Mouse (Mus musculus): ENCODE data around the gene Vtn. TPM values are rescaled to one million over a fixed set of nuclear protein-coding genes. Genes with fewer than 3 reads are reported as not detected.
"Not testable (repeated sequence)": the region's sequence is repeated elsewhere in the genome, so short reads cannot be mapped to it uniquely, and the experiment has no call there.

Gene Vtn
- polyA plus RNA-seq, 1 experiment from 2014 or later = 8.1 TPM

DNA sequence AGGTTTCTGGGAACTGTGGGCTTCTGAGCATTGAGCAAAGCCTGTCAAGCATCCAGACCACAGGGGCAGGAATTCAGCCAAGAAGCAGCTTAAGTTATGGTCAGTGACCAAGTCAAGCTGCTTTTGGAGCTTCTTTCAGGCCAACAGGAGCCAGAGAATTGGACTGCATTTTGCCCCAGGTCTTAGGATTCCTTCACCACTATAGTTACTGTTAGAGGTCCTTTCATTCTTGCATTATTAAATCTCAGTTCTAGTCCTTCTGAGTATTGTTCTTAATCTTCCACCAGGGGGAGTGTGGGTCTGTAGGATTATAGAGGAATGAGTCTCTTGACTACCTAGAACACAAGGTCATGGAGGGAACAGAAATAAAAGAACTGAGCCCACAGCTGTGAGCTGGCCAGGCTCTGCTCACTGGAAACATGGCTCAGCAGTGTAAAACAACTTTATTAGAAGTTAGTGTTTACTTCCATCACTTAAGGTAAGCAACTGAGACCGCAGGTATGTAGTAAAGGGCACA, 23.6 kb downstream of the Vtn start:
- no peak overlapping the region for H3K27ac ChIP-seq
- no peak overlapping the region for H3K9ac ChIP-seq
- peaks cover under 1% of the 10 kb centered on the region; the same call in 1 of the 2 replicates for H3K4me1 ChIP-seq
- H3K27me3 ChIP-seq = no peaks in the 10 kb centered on the region
- no peaks in the 10 kb centered on the region for H3K9me3 ChIP-seq (replicated peaks)
- no peak overlapping the region for H3K4me3 ChIP-seq (replicated peaks)
- ATAC-seq (replicated peaks; ENCODE audit: low FRiP score) = no peak
- WGBS = 100% methylated on average over 1 of the region's 1 CpGs
- peaks cover 100% of the 10 kb centered on the region for H3K36me3 ChIP-seq
- H3K4me2 ChIP-seq = no peak overlapping the region

DNA sequence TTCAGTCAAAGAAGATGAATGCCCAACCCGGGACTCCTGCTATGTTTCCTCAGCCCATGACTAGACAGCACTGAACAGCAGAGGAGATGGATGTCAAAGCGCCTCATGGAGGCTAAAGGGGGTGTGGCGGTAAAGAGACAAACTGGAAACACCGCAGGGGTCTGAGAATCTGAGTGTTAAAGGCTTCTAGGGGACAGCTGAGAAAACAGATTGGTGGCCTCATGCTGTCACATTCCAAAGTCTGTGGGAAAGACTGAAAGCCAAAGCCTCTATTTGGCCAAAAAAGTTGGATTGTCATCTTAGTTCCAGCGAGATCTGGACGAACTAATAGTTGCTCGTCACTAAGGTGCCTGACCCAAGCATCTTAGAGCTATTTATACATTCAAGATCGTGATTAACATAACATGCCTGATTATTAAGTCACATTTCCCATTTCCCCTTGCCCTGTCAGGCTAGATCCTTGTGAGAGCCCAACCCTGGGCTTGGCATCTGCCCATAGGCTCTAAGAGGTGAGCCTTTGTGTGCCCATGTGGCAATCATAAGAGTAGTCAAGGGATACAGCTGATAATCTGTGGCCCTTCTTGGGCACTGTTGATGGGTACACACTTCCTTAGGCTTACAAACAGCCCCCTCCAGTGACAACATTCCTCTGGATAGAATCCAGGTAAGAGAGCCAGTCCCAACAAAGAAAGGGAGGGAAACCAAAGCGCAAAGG, 24.5 kb downstream of the Vtn start:
- Histone ChIP-seq H3K4me1 (peaks cover 9% of the 10 kb centered on the region), H3K27me3 (no peaks in the 10 kb centered on the region), H3K36me3 (peaks cover 100% of the 10 kb centered on the region), H3K4me2 (no peak overlapping the region), H3K4me3 (replicated peaks) (no peak overlapping the region), H3K9me3 (replicated peaks) (no peaks in the 10 kb centered on the region), H3K27ac (no peak overlapping the region), H3K9ac (no peak overlapping the region)
- ATAC-seq (replicated peaks; ENCODE audit: low FRiP score) = no peak
- WGBS = 85% methylated on average over 9 of the region's 9 CpGs

DNA sequence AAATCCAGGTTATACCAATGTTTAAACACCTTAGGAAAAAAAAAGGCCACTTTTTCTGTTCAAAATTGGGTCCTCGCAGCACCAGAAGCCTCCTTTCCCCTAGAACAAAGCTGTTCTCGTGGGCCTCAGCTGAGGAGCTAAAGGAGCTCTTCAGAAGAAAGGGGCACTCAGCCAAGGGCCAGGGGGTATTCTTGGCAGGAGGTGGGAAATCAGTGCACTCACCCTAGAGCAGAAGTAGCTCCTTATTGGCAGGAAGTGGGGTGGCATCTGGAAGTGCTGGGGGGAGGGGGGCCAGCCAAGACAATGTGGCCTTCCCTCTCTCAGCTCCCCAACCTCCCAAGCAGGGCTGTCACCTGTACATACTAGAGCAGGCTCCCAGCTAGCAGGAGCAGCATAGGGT, 25.9 kb downstream of the Vtn start:
- 84% methylated on average over 2 of the region's 2 CpGs for WGBS
- Histone ChIP-seq H3K4me3 (replicated peaks) (no peak overlapping the region), H3K4me2 (no peak overlapping the region), H3K36me3 (peaks cover 98% of the 10 kb centered on the region), H3K9me3 (replicated peaks) (no peaks in the 10 kb centered on the region), H3K27ac (no peak overlapping the region; the same call in 1 of the 2 replicates), H3K9ac (no peak overlapping the region), H3K27me3 (no peaks in the 10 kb centered on the region), H3K4me1 (peaks cover 21% of the 10 kb centered on the region)
- no peak for ATAC-seq (replicated peaks; ENCODE audit: low FRiP score)

DNA sequence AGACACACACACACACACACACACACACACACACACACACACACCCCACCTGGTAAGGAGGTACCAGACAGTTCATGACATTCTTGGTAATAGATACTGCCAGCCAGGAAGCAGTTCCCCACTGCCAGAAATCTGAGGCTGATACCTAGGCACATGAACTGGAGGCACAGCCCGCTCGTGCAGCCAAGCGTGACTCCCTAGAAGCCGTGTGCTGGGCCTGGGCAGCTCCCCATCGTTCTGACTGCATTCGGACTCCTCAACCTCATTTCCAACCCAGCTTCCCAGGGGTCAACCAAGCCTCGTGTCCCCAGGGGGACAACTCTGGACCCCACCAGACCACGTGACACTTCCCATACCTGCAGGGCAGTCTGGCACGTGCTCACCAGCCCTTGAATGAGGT, 29.8 kb downstream of the Vtn start:
- 38% methylated on average over 9 of the region's 9 CpGs for WGBS
- Histone ChIP-seq H3K9me3 (replicated peaks) (no peaks in the 10 kb centered on the region), H3K36me3 (peaks cover 67% of the 10 kb centered on the region), H3K4me2 (no peak overlapping the region), H3K4me1 (peaks cover 36% of the 10 kb centered on the region), H3K4me3 (replicated peaks) (no peak overlapping the region), H3K27ac (peak overlapping the region; percentile 84), H3K9ac (no peak overlapping the region), H3K27me3 (no peaks in the 10 kb centered on the region)
- peak; percentile 68 for ATAC-seq (replicated peaks; ENCODE audit: low FRiP score)

DNA sequence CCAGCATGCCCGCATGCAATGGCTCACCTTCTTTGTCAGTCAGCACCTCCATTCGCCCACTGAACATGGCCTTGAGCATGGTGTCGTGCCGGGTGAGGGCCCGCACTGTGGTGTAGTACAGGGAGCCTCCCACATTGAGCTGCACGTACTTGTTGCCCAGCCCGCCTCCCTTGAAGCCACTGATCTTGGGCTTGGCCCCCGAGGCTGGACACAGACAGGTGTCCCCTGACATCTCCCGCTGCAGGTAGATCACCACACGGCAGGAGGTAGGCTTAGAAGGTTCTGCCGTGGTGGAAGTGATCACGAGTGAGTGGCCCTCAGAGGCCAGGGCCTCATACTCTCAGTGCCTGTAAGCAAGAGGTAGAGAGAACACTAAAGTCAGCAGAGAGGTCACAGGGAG, 31.1 kb downstream of the Vtn start:
- Histone ChIP-seq H3K9me3 (replicated peaks) (no peaks in the 10 kb centered on the region), H3K36me3 (peaks cover 58% of the 10 kb centered on the region), H3K4me3 (replicated peaks) (no peak overlapping the region), H3K27me3 (no peaks in the 10 kb centered on the region), H3K9ac (no peak overlapping the region), H3K4me1 (peaks cover 45% of the 10 kb centered on the region), H3K27ac (peak overlapping the region; percentile 84), H3K4me2 (no peak overlapping the region)
- ATAC-seq (replicated peaks; ENCODE audit: low FRiP score) = no peak
- WGBS = 79% methylated on average over 12 of the region's 12 CpGs

DNA sequence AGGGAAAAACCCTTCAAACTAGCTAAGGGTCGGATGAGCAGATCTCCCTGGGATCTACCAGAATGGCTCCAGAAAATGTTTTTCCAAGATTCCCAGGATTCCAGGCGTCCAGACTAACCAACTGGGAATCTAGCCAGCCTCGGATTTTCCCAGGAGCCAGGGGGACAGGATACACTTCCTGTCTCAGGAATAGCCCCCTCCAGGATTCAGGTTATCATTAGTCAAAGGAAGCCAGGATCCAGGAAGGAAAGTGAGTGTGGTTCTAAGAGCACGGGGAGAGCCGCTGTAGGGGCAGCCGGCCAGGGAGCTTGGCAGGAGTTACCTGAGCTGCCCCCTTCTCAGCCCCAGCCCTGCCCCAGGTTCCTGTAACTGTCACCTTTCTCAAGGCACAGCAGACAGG, 32.2 kb downstream of the Vtn start:
- Histone ChIP-seq H3K36me3 (peaks cover 48% of the 10 kb centered on the region), H3K27ac (peak overlapping the region; percentile 84)
- WGBS = 61% methylated on average over 6 of the region's 6 CpGs

DNA sequence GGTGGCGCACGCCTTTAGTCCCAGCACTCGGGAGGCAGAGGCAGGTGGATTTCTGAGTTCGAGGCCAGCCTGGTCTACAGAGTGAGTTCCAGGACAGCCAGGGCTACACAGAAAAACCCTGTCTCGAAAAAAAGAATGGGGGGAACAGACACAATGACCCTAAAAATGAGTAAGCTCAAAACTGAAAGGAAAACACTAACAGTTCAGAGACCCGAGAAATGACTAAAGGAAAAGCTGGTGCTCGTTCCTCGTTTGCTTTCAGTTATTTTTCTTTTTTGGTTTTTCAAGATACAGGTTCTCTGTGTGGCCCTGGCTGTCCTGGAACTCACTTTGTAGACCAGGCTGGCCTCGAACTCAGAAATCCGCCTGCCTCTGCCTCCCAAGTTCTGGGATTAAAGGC, 32.6 kb downstream of the Vtn start:
- H3K4me2 ChIP-seq; H3K27me3 ChIP-seq; H3K9me3 ChIP-seq (replicated peaks); H3K4me3 ChIP-seq (replicated peaks); H3K9ac ChIP-seq; ATAC-seq (replicated peaks; ENCODE audit: low FRiP score); H3K27ac ChIP-seq: not testable (repeated sequence)
- WGBS = 89% methylated on average over 10 of the region's 10 CpGs
- Histone ChIP-seq H3K4me1 (peaks cover 49% of the 10 kb centered on the region), H3K36me3 (peaks cover 43% of the 10 kb centered on the region)

More for the DNA sequence above, 32.2 kb downstream of the Vtn start:
- Histone ChIP-seq H3K4me3 (replicated peaks) (no peak overlapping the region), H3K4me1 (peaks cover 49% of the 10 kb centered on the region), H3K9me3 (replicated peaks) (no peaks in the 10 kb centered on the region), H3K27me3 (no peaks in the 10 kb centered on the region), H3K4me2 (no peak overlapping the region), H3K9ac (no peak overlapping the region)
- ATAC-seq (replicated peaks; ENCODE audit: low FRiP score) = no peak

DNA sequence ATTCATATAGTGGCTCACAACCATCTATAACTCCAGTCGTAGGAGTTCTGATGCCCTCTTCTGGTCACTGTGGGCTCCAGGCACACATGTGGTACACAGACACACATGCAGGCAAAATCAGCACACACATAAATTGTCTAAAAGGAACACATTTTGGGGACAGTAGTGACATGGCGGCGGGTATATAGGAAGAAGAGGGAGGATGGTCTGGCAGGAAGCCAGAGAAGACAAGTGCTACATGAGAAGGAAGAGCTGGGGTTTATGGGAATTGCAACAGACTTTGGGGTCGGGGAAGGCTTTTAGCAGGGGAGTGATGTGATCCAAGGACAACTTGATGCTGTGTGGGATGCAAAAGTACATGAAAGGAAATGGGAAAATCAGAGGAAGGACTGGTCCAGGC, 35.6 kb downstream of the Vtn start:
- WGBS = 78% methylated on average over 4 of the region's 4 CpGs
- no peak overlapping the region; the same call in 1 of the 2 replicates for H3K27ac ChIP-seq

DNA sequence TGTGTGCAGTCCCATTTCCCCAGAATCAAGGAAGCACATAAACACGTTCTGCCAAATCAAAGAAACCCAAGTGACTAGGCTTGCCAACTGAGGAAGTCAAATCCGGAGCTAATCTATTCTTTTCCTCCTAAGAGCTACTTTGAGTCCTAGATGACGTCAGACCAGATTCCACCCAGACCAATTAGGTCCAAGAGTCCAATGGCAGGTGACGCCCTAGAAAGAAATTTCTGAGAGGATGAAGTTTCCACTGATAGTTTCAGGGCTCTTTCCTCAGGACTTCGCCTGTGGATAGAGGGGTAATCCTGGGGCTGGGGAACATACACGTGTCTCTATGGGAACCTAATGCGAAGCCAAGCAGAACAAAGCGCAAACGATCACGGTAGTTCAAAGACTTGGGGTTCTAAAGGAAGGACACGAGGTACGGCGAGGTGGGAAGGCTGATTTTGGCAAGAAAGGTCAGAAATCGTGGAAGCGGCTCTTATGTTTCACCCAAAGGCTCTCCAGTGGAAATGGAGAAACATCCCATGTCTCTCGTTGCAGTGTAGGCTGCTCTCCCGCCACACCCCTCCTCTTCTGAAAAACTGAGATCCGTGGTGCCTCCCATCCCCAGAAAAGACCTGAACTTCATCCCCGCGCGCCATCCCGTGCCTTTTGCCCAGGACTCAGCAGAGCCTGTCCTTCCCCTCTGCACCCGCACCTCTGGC, 36.6 kb downstream of the Vtn start:
- peak overlapping the region; percentile 80 for H3K4me3 ChIP-seq (replicated peaks)
- peak overlapping the region; percentile 90 for H3K9ac ChIP-seq
- no peak for ATAC-seq (replicated peaks; ENCODE audit: low FRiP score)
- no peaks in the 10 kb centered on the region for H3K27me3 ChIP-seq
- H3K4me2 ChIP-seq = peak overlapping the region; percentile 76
- no peaks in the 10 kb centered on the region for H3K9me3 ChIP-seq (replicated peaks)
- under 1% methylated on average over 23 of the region's 23 CpGs for WGBS
- peaks cover 32% of the 10 kb centered on the region for H3K36me3 ChIP-seq
- peaks cover 41% of the 10 kb centered on the region for H3K4me1 ChIP-seq
- peak overlapping the region; percentile 94 for H3K27ac ChIP-seq

More for the DNA sequence above, 35.6 kb downstream of the Vtn start:
- Histone ChIP-seq H3K4me3 (replicated peaks) (peak overlapping the region; percentile 80), H3K4me2 (peak overlapping the region; percentile 76), H3K27me3 (no peaks in the 10 kb centered on the region), H3K9ac (no peak overlapping the region), H3K4me1 (peaks cover 51% of the 10 kb centered on the region), H3K36me3 (peaks cover 28% of the 10 kb centered on the region), H3K9me3 (replicated peaks) (no peaks in the 10 kb centered on the region)
- ATAC-seq (replicated peaks; ENCODE audit: low FRiP score) = no peak

DNA sequence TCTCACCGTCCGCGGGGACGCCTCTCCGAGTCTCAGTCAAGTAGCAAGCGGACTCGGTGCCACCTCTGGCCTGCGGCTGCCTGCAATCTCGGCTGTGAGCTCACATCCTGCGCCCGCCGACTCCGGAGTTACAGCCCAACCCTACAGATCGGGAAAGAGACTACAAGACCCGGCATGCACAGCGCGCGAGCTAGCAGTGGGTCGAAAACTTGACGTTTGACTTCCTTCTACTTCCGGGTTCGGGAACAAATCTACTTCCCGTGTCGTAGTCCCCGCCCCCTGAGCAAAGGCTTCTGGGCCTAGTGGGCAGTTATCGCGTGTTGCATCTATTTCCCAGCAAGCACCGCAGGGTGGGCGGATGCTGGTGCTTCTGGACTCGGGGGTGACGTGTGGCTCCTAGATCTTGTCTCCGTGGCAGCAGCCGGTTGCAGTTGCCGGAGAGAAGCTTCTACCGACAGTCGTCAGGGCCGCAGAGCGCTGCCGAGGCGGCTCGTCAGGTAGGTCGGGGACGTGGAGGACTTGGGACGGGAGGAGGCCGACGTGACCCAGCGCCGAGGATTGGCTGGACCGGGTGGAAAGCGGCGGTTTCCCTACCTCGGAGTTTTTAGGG, 37.3 kb downstream of the Vtn start, which contains the start of the genes Tnfaip1 and Ift20:
Gene Tnfaip1, minus strand, starts transcription at position 253 of the 610 bp plus-strand sequence.
Gene Ift20, plus strand, starts transcription at position 282 of the 610 bp plus-strand sequence.
- Histone ChIP-seq H3K27ac (peak within 1 kb of the TSS; percentile 94), H3K9ac (peak within 1 kb of the TSS; percentile 90), H3K4me2 (peak within 1 kb of the TSS; percentile 76), H3K4me3 (replicated peaks) (peak within 1 kb of the TSS; percentile 80), H3K27me3 (no peaks in the 10 kb centered on the region), H3K36me3 (peaks cover 38% of the 10 kb centered on the region), H3K4me1 (peaks cover 34% of the 10 kb centered on the region), H3K9me3 (replicated peaks) (no peaks in the 10 kb centered on the region)
- WGBS = under 1% methylated on average over 52 of the region's 52 CpGs
- ATAC-seq (replicated peaks; ENCODE audit: low FRiP score) = peak; percentile 97

DNA sequence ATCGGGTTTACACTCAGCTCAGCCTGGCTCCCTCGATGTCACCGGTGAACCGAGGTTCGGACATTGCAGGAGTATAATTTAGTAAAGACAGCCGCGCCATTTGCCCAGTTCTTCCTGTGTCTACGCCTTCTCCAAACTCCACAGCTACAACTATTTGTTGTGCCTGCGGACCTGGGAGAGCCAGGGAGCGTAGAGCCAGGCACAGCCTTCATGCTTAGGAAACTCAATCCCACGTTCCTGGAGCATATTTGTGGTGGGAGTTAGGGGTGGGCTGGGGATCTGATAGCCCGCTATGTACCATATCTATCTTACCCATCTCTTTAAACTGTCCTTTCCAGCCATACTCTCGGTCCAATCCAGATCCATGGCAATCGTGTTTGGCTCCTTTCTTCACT, 37.8 kb downstream of the Vtn start:
- no peak for ATAC-seq (replicated peaks; ENCODE audit: low FRiP score)
- Histone ChIP-seq H3K9me3 (replicated peaks) (no peaks in the 10 kb centered on the region), H3K4me2 (peak overlapping the region; percentile 76), H3K9ac (peak overlapping the region; percentile 90), H3K27me3 (no peaks in the 10 kb centered on the region), H3K27ac (peak overlapping the region; percentile 94), H3K36me3 (peaks cover 42% of the 10 kb centered on the region), H3K4me3 (replicated peaks) (peak overlapping the region; percentile 80), H3K4me1 (peaks cover 33% of the 10 kb centered on the region)
- WGBS = under 1% methylated on average over 14 of the region's 14 CpGs

DNA sequence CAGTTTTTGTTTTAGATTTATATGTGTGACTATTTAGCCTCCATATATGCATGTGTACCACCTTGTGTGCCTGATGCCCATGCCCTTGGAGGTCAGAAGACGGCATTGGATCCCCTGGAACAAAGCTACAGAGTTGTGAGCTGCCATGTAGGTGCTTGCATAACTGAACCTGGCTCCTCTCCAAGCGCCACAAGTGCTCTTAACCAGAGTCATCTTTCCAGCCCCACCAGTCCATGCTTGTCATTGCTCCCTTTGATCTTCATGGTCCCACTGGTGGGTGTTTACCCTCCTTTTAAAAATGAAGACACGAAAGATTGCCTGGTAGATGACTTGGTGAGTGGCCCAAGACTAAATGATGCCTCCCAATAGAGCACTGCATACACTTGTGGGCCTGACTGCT, 41.5 kb downstream of the Vtn start:
- Histone ChIP-seq H3K4me1 (peaks cover 20% of the 10 kb centered on the region), H3K4me2 (no peak overlapping the region), H3K9me3 (replicated peaks) (no peaks in the 10 kb centered on the region), H3K27me3 (no peaks in the 10 kb centered on the region), H3K4me3 (replicated peaks) (no peak overlapping the region), H3K27ac (no peak overlapping the region), H3K36me3 (peaks cover 66% of the 10 kb centered on the region), H3K9ac (no peak overlapping the region)
- WGBS = 81% methylated on average over 3 of the region's 3 CpGs
- no peak for ATAC-seq (replicated peaks; ENCODE audit: low FRiP score)

Data from kidney, embryonic 15.5 days (tissue).